Mouse (Mus musculus) liver, postnatal 0 days (tissue): ENCODE measurements around the gene Gpd2. TPM values are rescaled to one million over a fixed set of nuclear protein-coding genes. Genes with fewer than 3 reads are reported as not detected.
A peak's percentile ranks its signal among the peaks of the same experiment; 100 is the strongest.

ENCODE experiments used
- ATAC-seq: fragments of 200-750 bp; cut with Nextera tagmentation; 2 replicates; pipeline ENCODE4 v1.8.0; 2017; ENCODE audit warnings: mild to moderate bottlenecking, moderate library complexity
- DNase-seq: peaks from one replicate; pipeline ENCODE4 v3.0.0-alpha.2; 2016
- H3K27ac ChIP-seq: fragments of 300-500 bp; sonication (generic); 2 replicates; pipeline ENCODE4 v1.5.1; 2014; ENCODE audit warnings: antibody characterized with exemption, moderate library complexity, mild to moderate bottlenecking, low read depth
- H3K27me3 ChIP-seq: fragments of 300-500 bp; sonication (generic); 2 replicates; pipeline ENCODE4 v1.6.1; 2014; ENCODE audit warnings: low read length, control low read depth, mixed read lengths; ENCODE audit not compliant: insufficient read depth
- H3K36me3 ChIP-seq: fragments of 300-500 bp; sonication (generic); replicated peaks from 2 replicates; pipeline ENCODE4 v1.6.1; 2014; ENCODE audit warnings: mild to moderate bottlenecking, control low read depth, low read length, moderate library complexity, mixed read lengths; ENCODE audit not compliant: insufficient read depth
- H3K4me1 ChIP-seq: fragments of 300-500 bp; sonication (generic); 2 replicates; pipeline ENCODE4 v1.6.1; 2014; ENCODE audit warnings: antibody characterized with exemption, mild to moderate bottlenecking, control low read depth; ENCODE audit not compliant: insufficient read depth
- H3K4me2 ChIP-seq: fragments of 300-500 bp; sonication (generic); 2 replicates; pipeline ENCODE4 v1.6.1; 2014; ENCODE audit warnings: low read depth, mild to moderate bottlenecking, low read length, moderate library complexity, mixed read lengths
- H3K4me3 ChIP-seq: fragments of 300-500 bp; sonication (generic); 2 replicates; pipeline ENCODE4 v1.5.1; 2014; ENCODE audit warnings: low read depth, low read length
- H3K9ac ChIP-seq: fragments of 300-500 bp; sonication (generic); replicated peaks from 2 replicates; pipeline ENCODE4 v1.6.1; 2014; ENCODE audit warnings: mild to moderate bottlenecking, moderate library complexity
- H3K9me3 ChIP-seq: fragments of 300-500 bp; sonication (generic); 2 replicates; pipeline ENCODE4 v1.6.1; 2016; ENCODE audit warnings: mild to moderate bottlenecking, control low read depth, low read length, mixed read lengths
- CTCF ChIP-seq: sonication (generic); IDR thresholded peaks from 2 replicates; pipeline ENCODE4 v1.5.1; 2016; ENCODE audit warnings: antibody characterized with exemption, low read depth
- EP300 ChIP-seq: IDR thresholded peaks from 2 replicates; pipeline ENCODE4 v1.6.1; 2016; ENCODE audit warnings: antibody characterized with exemption, low read depth, mild to moderate bottlenecking
- WGBS: fragments of 180-500 bp; shearing (Covaris S2); extraction: QIAGEN DNeasy Blood & Tissue Kit; methylation state at CpG from one replicate; pipeline ENCODE4 v1.1.7; 2014; ENCODE audit not compliant: insufficient replicate concordance; 5-methylcytosine and 5-hydroxymethylcytosine counted together
- polyA plus RNA-seq: library from polyadenylated mRNA; unstranded; fragments of >200 nt; fragmentation: Nextera tagmentation; extraction: Ambion mirVana; gene quantifications from 2 replicates; pipeline ENCODE4 v1.2.1, GENCODE M21; 2015

The Gpd2 gene
- polyA plus RNA-seq, 1 experiment from 2014 or later = 29.7 TPM

GRCm38 (mm10) chr2:57304212-57304611 lies 66.8 kb downstream of the Gpd2 start:
- no peak overlapping the region for H3K9ac ChIP-seq
- DNase-seq (no peak), ATAC-seq (no peak)
- no peaks in the 10 kb centered on the region for H3K27me3 ChIP-seq
- H3K9me3 ChIP-seq = no peaks in the 10 kb centered on the region
- no peaks in the 10 kb centered on the region for H3K36me3 ChIP-seq
- no peak for TF ChIP-seq CTCF
- no peak for TF ChIP-seq EP300
- no peak overlapping the region for H3K27ac ChIP-seq
- H3K4me2 ChIP-seq = no peak overlapping the region
- 89% methylated on average over 4 of the region's 4 CpGs for WGBS
- no peaks in the 10 kb centered on the region for H3K4me1 ChIP-seq
- H3K4me3 ChIP-seq = no peak overlapping the region

GRCm38 (mm10) chr2:57312268-57312797 lies 74.9 kb downstream of the Gpd2 start:
- Histone ChIP-seq H3K9me3 (no peaks in the 10 kb centered on the region), H3K4me1 (no peaks in the 10 kb centered on the region), H3K9ac (no peak overlapping the region), H3K36me3 (no peaks in the 10 kb centered on the region), H3K27ac (no peak overlapping the region), H3K4me3 (no peak overlapping the region), H3K4me2 (no peak overlapping the region), H3K27me3 (no peaks in the 10 kb centered on the region)
- no peak for ATAC-seq
- 79% methylated on average over 7 of the region's 7 CpGs for WGBS
- DNase-seq = no peak
- TF ChIP-seq EP300 (no peak), CTCF (no peak)

GRCm38 (mm10) chr2:57316055-57316454 lies 78.6 kb downstream of the Gpd2 start:
- DNase-seq = peak; percentile 42

GRCm38 (mm10) chr2:57318336-57318735 lies 80.9 kb downstream of the Gpd2 start:
- Histone ChIP-seq H3K27me3 (no peaks in the 10 kb centered on the region), H3K9ac (no peak overlapping the region), H3K27ac (no peak overlapping the region), H3K36me3 (no peaks in the 10 kb centered on the region), H3K4me3 (no peak overlapping the region), H3K4me2 (no peak overlapping the region), H3K4me1 (no peaks in the 10 kb centered on the region), H3K9me3 (no peaks in the 10 kb centered on the region)
- WGBS = 72% methylated on average over 3 of the region's 3 CpGs
- DNase-seq (no peak), ATAC-seq (no peak)
- no peak for TF ChIP-seq CTCF
- no peak for TF ChIP-seq EP300

More at GRCm38 (mm10) chr2:57316055-57316454, 78.6 kb downstream of the Gpd2 start:
- Histone ChIP-seq H3K9me3 (no peaks in the 10 kb centered on the region), H3K27me3 (no peaks in the 10 kb centered on the region), H3K4me2 (no peak overlapping the region), H3K4me3 (no peak overlapping the region), H3K4me1 (no peaks in the 10 kb centered on the region), H3K27ac (no peak overlapping the region), H3K36me3 (no peaks in the 10 kb centered on the region), H3K9ac (no peak overlapping the region)
- TF ChIP-seq CTCF = peak; percentile 80
- no peak for TF ChIP-seq EP300
- ATAC-seq = peak; percentile 38; the same call in 1 of the 2 replicates
- WGBS = 37% methylated on average over 2 of the region's 2 CpGs

GRCm38 (mm10) chr2:57326091-57326490 lies 88.7 kb downstream of the Gpd2 start:
- TF ChIP-seq CTCF (no peak), EP300 (no peak)
- H3K27me3 ChIP-seq = no peaks in the 10 kb centered on the region
- DNase-seq (no peak), ATAC-seq (no peak)
- H3K27ac ChIP-seq = no peak overlapping the region
- H3K9ac ChIP-seq = no peak overlapping the region
- no peak overlapping the region for H3K4me2 ChIP-seq
- 89% methylated on average over 8 of the region's 8 CpGs for WGBS
- H3K36me3 ChIP-seq = no peaks in the 10 kb centered on the region
- no peaks in the 10 kb centered on the region for H3K4me1 ChIP-seq
- no peaks in the 10 kb centered on the region for H3K9me3 ChIP-seq
- no peak overlapping the region for H3K4me3 ChIP-seq

- H3K36me3 ChIP-seq = no peaks in the 10 kb centered on the region
- TF ChIP-seq CTCF = no peak
- TF ChIP-seq EP300 = no peak
- no peak overlapping the region for H3K9ac ChIP-seq
- H3K9me3 ChIP-seq = no peaks in the 10 kb centered on the region
- no peak overlapping the region for H3K4me3 ChIP-seq
- ATAC-seq (no peak), DNase-seq (no peak)
- H3K27ac ChIP-seq = no peak overlapping the region
- WGBS = 40% methylated on average over 7 of the region's 7 CpGs
- no peaks in the 10 kb centered on the region for H3K27me3 ChIP-seq
- no peak overlapping the region for H3K4me2 ChIP-seq
- no peaks in the 10 kb centered on the region for H3K4me1 ChIP-seq
These were observed 91.9 kb downstream of the Gpd2 start for GRCm38 (mm10) chr2:57329327-57329726.

- WGBS = 34% methylated on average over 3 of the region's 3 CpGs
- Histone ChIP-seq H3K9ac (no peak overlapping the region), H3K9me3 (no peaks in the 10 kb centered on the region), H3K4me2 (no peak overlapping the region), H3K27me3 (no peaks in the 10 kb centered on the region), H3K36me3 (no peaks in the 10 kb centered on the region), H3K27ac (no peak overlapping the region), H3K4me3 (no peak overlapping the region), H3K4me1 (no peaks in the 10 kb centered on the region)
- ATAC-seq = no peak
- no peak for DNase-seq
- no peak for TF ChIP-seq EP300
These were observed 93.4 kb downstream of the Gpd2 start for GRCm38 (mm10) chr2:57330812-57331211.
